Mouse (Mus musculus) embryonic fibroblast, embryonic 13.5 days (primary cell): ENCODE measurements around the gene Otub2.

Experiments
- CTCF ChIP-seq: IDR thresholded peaks from 2 replicates; pipeline ENCODE4 v1.5.1; 2011; ENCODE audit warnings: mild to moderate bottlenecking, control low read depth, low read length, moderate library complexity, borderline replicate concordance; ENCODE audit not compliant: insufficient read depth
- POLR2A ChIP-seq: IDR thresholded peaks from 2 replicates; pipeline ENCODE4 v1.6.1; 2011; ENCODE audit warnings: low read depth, mild to moderate bottlenecking, control low read depth, low read length, moderate library complexity

GRCm38 (mm10) chr12:103343456-103343855 is 45.0 kb upstream of the Otub2 start:
- TF ChIP-seq CTCF: no peak
- TF ChIP-seq POLR2A: no peak
